Mouse (Mus musculus) lung, adult 2 months (tissue): ENCODE data around the gene Oat. TPM values are rescaled to one million over a fixed set of nuclear protein-coding genes. Genes with fewer than 3 reads are reported as not detected.
A peak's percentile ranks its signal among the peaks of the same experiment; 100 is the strongest.

Experiments
- DNase-seq: peaks from one replicate; pipeline ENCODE4 v3.0.0; 2022
- H3K4me1 ChIP-seq: fragments of 200-500 bp; 2 replicates; pipeline ENCODE4 v1.6.1; 2011; ENCODE audit warnings: low read length; ENCODE audit not compliant: control insufficient read depth, insufficient read depth
- H3K4me3 ChIP-seq: fragments of 200-500 bp; replicated peaks from 2 replicates; pipeline ENCODE3; 2011; ENCODE audit warnings: low read depth, mild to moderate bottlenecking, control low read depth, low read length; ENCODE audit errors: extremely low read depth
- CTCF ChIP-seq: fragments of 200-500 bp; IDR thresholded peaks from 2 replicates; pipeline ENCODE4 v1.5.1; 2011; ENCODE audit warnings: mild to moderate bottlenecking, low read length, control low read depth; ENCODE audit not compliant: insufficient read depth
- POLR2A ChIP-seq: fragments of 200-500 bp; IDR thresholded peaks from 2 replicates; pipeline ENCODE4 v1.6.1; 2011; ENCODE audit warnings: low read depth, mild to moderate bottlenecking, control low read depth, low read length, borderline replicate concordance; ENCODE audit errors: extremely low read depth
- WGBS: fragments of 180-500 bp; shearing (Covaris S2); methylation state at CpG from one replicate; pipeline ENCODE4 v1.1.7; 2018; 5-methylcytosine and 5-hydroxymethylcytosine counted together
- polyA plus RNA-seq: library from polyadenylated mRNA; depleted of rRNA; stranded (reverse); fragments of >200 nt; gene quantifications from 2 replicates; pipeline ENCODE4 v1.2.3, GENCODE M21; 2012

The Oat gene
- polyA plus RNA-seq, 1 experiment: 152 TPM

GRCm38 (mm10) chr7:132608316-132609020, 32.3 kb upstream of the Oat start:
- H3K4me3 ChIP-seq: no peak overlapping the region
- WGBS: 81% methylated on average over 4 of the region's 4 CpGs
- no peak for DNase-seq
- no peaks in the 10 kb centered on the region for H3K4me1 ChIP-seq
- no peak for TF ChIP-seq POLR2A
- no peak for TF ChIP-seq CTCF

GRCm38 (mm10) chr7:132605689-132606088, 29.5 kb upstream of the Oat start:
- no peaks in the 10 kb centered on the region for H3K4me1 ChIP-seq
- no peak for DNase-seq
- WGBS: 48% methylated on average over 5 of the region's 5 CpGs
- no peak overlapping the region for H3K4me3 ChIP-seq
- TF ChIP-seq POLR2A (no peak), CTCF (no peak)

GRCm38 (mm10) chr7:132604720-132605119, 28.5 kb upstream of the Oat start:
- DNase-seq: no peak
- TF ChIP-seq CTCF: no peak
- H3K4me3 ChIP-seq: no peak overlapping the region
- 87% methylated on average over 4 of the region's 4 CpGs for whole genome bisulfite sequencing
- H3K4me1 ChIP-seq: peaks cover 1% of the 10 kb centered on the region; the same call in 1 of the 2 replicates

GRCm38 (mm10) chr7:132600926-132601325, 24.7 kb upstream of the Oat start:
- Histone ChIP-seq H3K4me3 (no peak overlapping the region), H3K4me1 (peaks cover 3% of the 10 kb centered on the region; the same call in 1 of the 2 replicates)
- DNase-seq: no peak
- no peak for TF ChIP-seq POLR2A
- no peak for TF ChIP-seq CTCF
- 23% methylated on average over 8 of the region's 8 CpGs for WGBS

- no peak for DNase-seq
- Histone ChIP-seq H3K4me1 (peaks cover 3% of the 10 kb centered on the region; the same call in 1 of the 2 replicates), H3K4me3 (no peak overlapping the region)
- TF ChIP-seq POLR2A (no peak), CTCF (no peak)
- 9% methylated on average over 9 of the region's 9 CpGs for WGBS
Measured at GRCm38 (mm10) chr7:132600026-132600425, 23.8 kb upstream of the Oat start.

- no peak within 1 kb of the TSS for H3K4me3 ChIP-seq
- no peak for TF ChIP-seq POLR2A
- TF ChIP-seq CTCF: no peak
- DNase-seq: no peak
- H3K4me1 ChIP-seq: peaks cover 3% of the 10 kb centered on the region; the same call in 1 of the 2 replicates
- WGBS: 3% methylated on average over 52 of the region's 52 CpGs
Measured at GRCm38 (mm10) chr7:132599071-132599975, 23.1 kb upstream of the Oat start, which contains the start of gene Nkx1-2. Gene Nkx1-2, minus strand, starts transcription at chr7:132599637.

GRCm38 (mm10) chr7:132597251-132598041, 21.2 kb upstream of the Oat start:
- H3K4me1 ChIP-seq: peaks cover 3% of the 10 kb centered on the region; the same call in 1 of the 2 replicates
- TF ChIP-seq POLR2A: no peak
- no peak for TF ChIP-seq CTCF
- no peak for DNase-seq
- peak overlapping the region; percentile 31 for H3K4me3 ChIP-seq
- WGBS: 2% methylated on average over 59 of the region's 60 CpGs

- no peak for DNase-seq
- TF ChIP-seq POLR2A (no peak), CTCF (no peak)
- no peak overlapping the region for H3K4me3 ChIP-seq
- H3K4me1 ChIP-seq: peaks cover 3% of the 10 kb centered on the region; the same call in 1 of the 2 replicates
- 15% methylated on average over 26 of the region's 26 CpGs for WGBS
Measured at GRCm38 (mm10) chr7:132596557-132597250, 20.5 kb upstream of the Oat start.
